Mouse (Mus musculus): ENCODE measurements around the gene Dlst.
"Not testable (repeated sequence)": the region's sequence is repeated elsewhere in the genome, so short reads cannot be mapped to it uniquely, and the experiment has no call there.

The Dlst gene

GRCm38 (mm10) chr12:85113917-85114316 lies 3.3 kb downstream of the Dlst start:
- no peak for DNase-seq (ENCODE audit: low spot score in 2 of 2)

GRCm38 (mm10) chr12:85115678-85116077 lies 5.0 kb downstream of the Dlst start:
- no peak for DNase-seq (ENCODE audit: low spot score in 2 of 2)

- no peak for DNase-seq (ENCODE audit: low spot score in 2 of 2)
Observed at GRCm38 (mm10) chr12:85121806-85122459, 11.3 kb downstream of the Dlst start.

GRCm38 (mm10) chr12:85123108-85123530 lies 12.5 kb downstream of the Dlst start:
- no peak for DNase-seq (ENCODE audit: low spot score in 2 of 2)

GRCm38 (mm10) chr12:85123645-85124044 lies 13.0 kb downstream of the Dlst start:
- DNase-seq (ENCODE audit: low spot score in 2 of 2) = no peak

- DNase-seq (ENCODE audit: low spot score in 2 of 2) = no peak
Observed at GRCm38 (mm10) chr12:85124751-85125150, 14.1 kb downstream of the Dlst start.

- DNase-seq (ENCODE audit: low spot score in 2 of 2) = no peak
Observed at GRCm38 (mm10) chr12:85126986-85127603, 16.5 kb downstream of the Dlst start.

- no peak for DNase-seq (ENCODE audit: low spot score in 2 of 2)
Observed at GRCm38 (mm10) chr12:85129426-85129978, 18.9 kb downstream of the Dlst start.

GRCm38 (mm10) chr12:85131361-85131760 lies 20.7 kb downstream of the Dlst start:
- no peak for DNase-seq (ENCODE audit: low spot score in 2 of 2)

- no peak for DNase-seq (ENCODE audit: low spot score in 2 of 2)
Observed at GRCm38 (mm10) chr12:85134043-85134794, 23.6 kb downstream of the Dlst start.

GRCm38 (mm10) chr12:85135513-85136470 lies 25.2 kb downstream of the Dlst start:
- DNase-seq (ENCODE audit: low spot score in 2 of 2) = no peak

GRCm38 (mm10) chr12:85136627-85137026 lies 26.0 kb downstream of the Dlst start:
- DNase-seq (ENCODE audit: low spot score in 2 of 2) = no peak

- no peak for DNase-seq (ENCODE audit: low spot score in 2 of 2)
Observed at GRCm38 (mm10) chr12:85140036-85140701, 29.5 kb downstream of the Dlst start.

GRCm38 (mm10) chr12:85141096-85141495 lies 30.5 kb downstream of the Dlst start:
- DNase-seq (ENCODE audit: low spot score in 2 of 2) = no peak

- DNase-seq (ENCODE audit: low spot score in 2 of 2) = peak; percentile 55 to 77
Observed at GRCm38 (mm10) chr12:85142803-85143202, 32.2 kb downstream of the Dlst start.

GRCm38 (mm10) chr12:85144276-85144675 lies 33.6 kb downstream of the Dlst start:
- not testable (repeated sequence) for DNase-seq (ENCODE audit: low spot score in 2 of 2)

GRCm38 (mm10) chr12:85144821-85145220 lies 34.2 kb downstream of the Dlst start:
- no peak for DNase-seq (ENCODE audit: low spot score in 2 of 2)

GRCm38 (mm10) chr12:85145630-85146029 lies 35.0 kb downstream of the Dlst start:
- no peak for DNase-seq (ENCODE audit: low spot score in 2 of 2)

- no peak for DNase-seq (ENCODE audit: low spot score in 2 of 2)
Observed at GRCm38 (mm10) chr12:85146355-85146754, 35.7 kb downstream of the Dlst start.

GRCm38 (mm10) chr12:85146881-85147280 lies 36.2 kb downstream of the Dlst start:
- DNase-seq (ENCODE audit: low spot score in 2 of 2) = no peak
